Mouse (Mus musculus): ENCODE measurements around the gene Erbb2. TPM values are rescaled to one million over a fixed set of nuclear protein-coding genes. Genes with fewer than 3 reads are reported as not detected.

The Erbb2 gene
- total RNA-seq, 1 experiment: 13.2 TPM

DNA sequence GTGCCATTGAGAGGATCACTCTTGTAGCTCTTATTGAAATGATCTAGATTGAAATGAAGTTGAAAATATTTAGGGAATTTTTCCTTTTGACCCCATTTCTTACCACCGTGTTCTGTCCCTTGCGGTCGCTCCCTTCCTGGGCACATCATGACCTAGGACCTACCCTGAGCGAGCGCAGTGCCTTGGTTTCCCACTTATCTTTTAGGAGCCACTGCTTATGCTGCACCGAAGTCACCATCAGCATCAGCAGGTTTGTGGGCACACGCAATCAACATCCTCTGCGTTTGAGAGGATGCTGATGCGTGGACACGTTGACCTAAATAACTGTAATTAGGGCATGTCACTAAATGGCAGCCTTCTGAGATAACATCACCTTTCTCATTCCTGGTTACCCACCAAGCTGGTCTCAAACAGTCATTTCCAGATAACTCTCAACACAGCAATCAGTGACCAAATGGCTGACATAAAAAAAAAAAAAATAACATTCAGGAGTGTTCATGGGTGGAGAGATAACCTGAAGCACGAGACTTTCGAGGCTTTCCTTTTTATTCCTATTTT lies 67.7 kb downstream of the Erbb2 start:
- Histone ChIP-seq H3K4me1 (ENCODE audit: control insufficient read depth in 2 of 2, insufficient read depth in 2 of 2, low read length in 2 of 2, poor library complexity in 1 of 2) (peaks cover 0 to 3% of the 10 kb centered on the region in 2 experiments; a peak in 1 of 4 replicates), H3K9me3 (ENCODE audit: control insufficient read depth, insufficient read depth, low read depth, low read length) (no peaks in the 10 kb centered on the region), H3K36me3 (ENCODE audit: control insufficient read depth, insufficient read depth, low read length, poor library complexity, severe bottlenecking) (no peaks in the 10 kb centered on the region), H3K4me3 (ENCODE audit: insufficient read depth in 1 of 2, low read depth in 1 of 2, low read length in 2 of 2, poor library complexity in 1 of 2, severe bottlenecking in 1 of 2) (no peak overlapping the region), H3K9ac (ENCODE audit: insufficient read depth, low read depth, low read length, poor library complexity, severe bottlenecking) (no peak overlapping the region), H3K27ac (ENCODE audit: insufficient read depth, low read depth, low read length, poor library complexity, severe bottlenecking) (no peak overlapping the region)
- TF ChIP-seq HCFC1 (IDR thresholded peaks at IDR 0.05; ENCODE audit: borderline replicate concordance, insufficient read depth, low read length): no peak
- TF ChIP-seq MAFK (IDR thresholded peaks at IDR 0.05; ENCODE audit: insufficient read depth, low read depth, low read length): no peak
- TF ChIP-seq ZC3H11A (IDR thresholded peaks at IDR 0.05; ENCODE audit: borderline replicate concordance, low read depth, low read length): no peak
- no peak for TF ChIP-seq ZNF384 (IDR thresholded peaks at IDR 0.05; ENCODE audit: low read depth, low read length)
- TF ChIP-seq CHD2 (IDR thresholded peaks at IDR 0.05; ENCODE audit: low read depth, low read length): no peak
- no peak for DNase-seq (ENCODE audit: low read depth, low spot score)
- in situ Hi-C loops (cut with MboI; ENCODE audit: low sequenced_read_pairs in 2 of 2, unreplicated experiment in 2 of 2): no loop called here

DNA sequence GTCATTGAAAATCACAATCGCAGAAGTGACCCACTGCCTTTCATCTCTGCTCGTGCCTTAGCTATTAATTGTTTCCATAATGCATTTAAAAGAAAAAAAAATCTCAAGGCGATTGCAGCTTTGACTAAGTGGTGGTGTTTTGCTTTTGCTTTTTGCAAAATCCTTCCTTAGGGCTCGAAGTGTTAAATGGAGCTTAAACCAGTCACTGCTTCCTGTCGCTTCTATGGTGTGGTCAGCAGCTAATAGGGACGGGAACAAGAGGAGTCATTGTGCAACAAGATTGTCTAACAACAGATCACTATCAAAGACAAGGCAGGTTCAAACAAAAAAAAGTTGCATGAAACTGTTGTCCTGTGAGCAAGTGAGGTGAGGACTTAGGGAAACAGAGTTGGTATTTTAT lies 69.0 kb downstream of the Erbb2 start:
- H3K4me1 ChIP-seq (ENCODE audit: control insufficient read depth in 2 of 2, insufficient read depth in 2 of 2, low read length in 2 of 2, poor library complexity in 1 of 2): peaks cover 0 to 6% of the 10 kb centered on the region in 2 experiments; a peak in 1 of 4 replicates
- no peak overlapping the region for H3K27ac ChIP-seq (ENCODE audit: insufficient read depth, low read depth, low read length, poor library complexity, severe bottlenecking)
- in situ Hi-C loops (cut with MboI; ENCODE audit: low sequenced_read_pairs in 2 of 2, unreplicated experiment in 2 of 2): no loop called here
- H3K9me3 ChIP-seq (ENCODE audit: control insufficient read depth, insufficient read depth, low read depth, low read length): no peaks in the 10 kb centered on the region
- H3K4me3 ChIP-seq (ENCODE audit: insufficient read depth in 1 of 2, low read depth in 1 of 2, low read length in 2 of 2, poor library complexity in 1 of 2, severe bottlenecking in 1 of 2): no peak overlapping the region
- DNase-seq (ENCODE audit: low read depth, low spot score): no peak
- no peaks in the 10 kb centered on the region for H3K36me3 ChIP-seq (ENCODE audit: control insufficient read depth, insufficient read depth, low read length, poor library complexity, severe bottlenecking)
- TF ChIP-seq ZNF384 (IDR thresholded peaks at IDR 0.05; ENCODE audit: low read depth, low read length) (no peak), CHD2 (IDR thresholded peaks at IDR 0.05; ENCODE audit: low read depth, low read length) (no peak), MAFK (IDR thresholded peaks at IDR 0.05; ENCODE audit: insufficient read depth, low read depth, low read length) (no peak), HCFC1 (IDR thresholded peaks at IDR 0.05; ENCODE audit: borderline replicate concordance, insufficient read depth, low read length) (no peak), ZC3H11A (IDR thresholded peaks at IDR 0.05; ENCODE audit: borderline replicate concordance, low read depth, low read length) (no peak)
- no peak overlapping the region for H3K9ac ChIP-seq (ENCODE audit: insufficient read depth, low read depth, low read length, poor library complexity, severe bottlenecking)

- TF ChIP-seq MAFK (IDR thresholded peaks at IDR 0.05; ENCODE audit: insufficient read depth, low read depth, low read length) (no peak), HCFC1 (IDR thresholded peaks at IDR 0.05; ENCODE audit: borderline replicate concordance, insufficient read depth, low read length) (no peak), ZC3H11A (IDR thresholded peaks at IDR 0.05; ENCODE audit: borderline replicate concordance, low read depth, low read length) (no peak), ZNF384 (IDR thresholded peaks at IDR 0.05; ENCODE audit: low read depth, low read length) (no peak), CHD2 (IDR thresholded peaks at IDR 0.05; ENCODE audit: low read depth, low read length) (no peak)
Observed at GRCm38 (mm10) chr11:98482067-98482466, 69.8 kb downstream of the Erbb2 start.

DNA sequence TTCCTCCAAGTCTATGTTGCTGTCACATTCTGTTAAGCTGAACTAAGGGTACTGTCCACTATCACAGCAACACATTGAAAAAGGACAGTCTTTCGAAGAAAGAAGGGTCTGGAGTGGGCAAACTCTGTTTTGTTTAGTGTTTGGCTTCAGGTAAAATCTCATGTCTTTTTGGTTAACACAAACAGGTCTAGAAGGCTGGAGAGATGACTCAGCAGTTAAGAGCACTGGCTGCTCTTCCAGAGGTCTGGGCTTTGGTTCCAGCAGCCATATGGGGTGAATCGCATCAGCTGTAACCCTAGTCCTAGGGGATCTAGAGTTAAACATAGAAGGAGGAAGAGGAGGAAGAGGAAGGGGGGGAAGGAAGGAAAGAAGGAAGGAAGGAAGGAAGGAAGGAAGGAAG lies 73.5 kb downstream of the Erbb2 start:
- H3K27ac ChIP-seq (ENCODE audit: insufficient read depth, low read depth, low read length, poor library complexity, severe bottlenecking): no peak overlapping the region
- no peak overlapping the region for H3K4me3 ChIP-seq (ENCODE audit: insufficient read depth in 1 of 2, low read depth in 1 of 2, low read length in 2 of 2, poor library complexity in 1 of 2, severe bottlenecking in 1 of 2)
- no peaks in the 10 kb centered on the region for H3K36me3 ChIP-seq (ENCODE audit: control insufficient read depth, insufficient read depth, low read length, poor library complexity, severe bottlenecking)
- H3K9ac ChIP-seq (ENCODE audit: insufficient read depth, low read depth, low read length, poor library complexity, severe bottlenecking): no peak overlapping the region
- TF ChIP-seq MAFK (IDR thresholded peaks at IDR 0.05; ENCODE audit: insufficient read depth, low read depth, low read length): peak; percentile 75; the same call in 1 of the 2 replicates
- no peak for TF ChIP-seq CHD2 (IDR thresholded peaks at IDR 0.05; ENCODE audit: low read depth, low read length)
- no peaks in the 10 kb centered on the region for H3K9me3 ChIP-seq (ENCODE audit: control insufficient read depth, insufficient read depth, low read depth, low read length)
- in situ Hi-C loops (cut with MboI; ENCODE audit: low sequenced_read_pairs in 2 of 2, unreplicated experiment in 2 of 2): no loop called here
- peaks cover 0 to 8% of the 10 kb centered on the region in 2 experiments; a peak in 1 of 4 replicates for H3K4me1 ChIP-seq (ENCODE audit: control insufficient read depth in 2 of 2, insufficient read depth in 2 of 2, low read length in 2 of 2, poor library complexity in 1 of 2)
- DNase-seq (ENCODE audit: low read depth, low spot score): no peak

More at GRCm38 (mm10) chr11:98482067-98482466, 69.8 kb downstream of the Erbb2 start:
- no peaks in the 10 kb centered on the region for H3K9me3 ChIP-seq (ENCODE audit: control insufficient read depth, insufficient read depth, low read depth, low read length)
- H3K27ac ChIP-seq (ENCODE audit: insufficient read depth, low read depth, low read length, poor library complexity, severe bottlenecking): no peak overlapping the region
- no peaks in the 10 kb centered on the region for H3K36me3 ChIP-seq (ENCODE audit: control insufficient read depth, insufficient read depth, low read length, poor library complexity, severe bottlenecking)
- H3K4me1 ChIP-seq (ENCODE audit: control insufficient read depth in 2 of 2, insufficient read depth in 2 of 2, low read length in 2 of 2, poor library complexity in 1 of 2): peaks cover 0 to 6% of the 10 kb centered on the region in 2 experiments; a peak in 1 of 4 replicates
- no peak overlapping the region for H3K4me3 ChIP-seq (ENCODE audit: insufficient read depth in 1 of 2, low read depth in 1 of 2, low read length in 2 of 2, poor library complexity in 1 of 2, severe bottlenecking in 1 of 2)
- DNase-seq (ENCODE audit: low read depth, low spot score): no peak
- H3K9ac ChIP-seq (ENCODE audit: insufficient read depth, low read depth, low read length, poor library complexity, severe bottlenecking): no peak overlapping the region
- in situ Hi-C loops (cut with MboI; ENCODE audit: low sequenced_read_pairs in 2 of 2, unreplicated experiment in 2 of 2): no loop called here

Other genes with a start within 250 kb of the Erbb2 start
- gene Med1, start 219.2 kb upstream of the Erbb2 start, total RNA-seq (2012; rRNA removed): 23.5 and 27.9 TPM in 2 replicates
- 63.3 and 68.8 TPM in 2 replicates for gene Cdk12, start 209.4 kb upstream of the Erbb2 start, total RNA-seq (2012; rRNA removed)
- not detected in 2 replicates for gene Neurod2, start 82.8 kb upstream of the Erbb2 start, total RNA-seq (2012; rRNA removed)
- 0.22 and 0.79 TPM in 2 replicates for gene Ppp1r1b, start 64.1 kb upstream of the Erbb2 start, total RNA-seq (2012; rRNA removed)
- 40.2 and 59.8 TPM in 2 replicates for gene Stard3, start 54.1 kb upstream of the Erbb2 start, total RNA-seq (2012; rRNA removed)
- 0.26 and 0.45 TPM in 2 replicates for gene Tcap, start 28.7 kb upstream of the Erbb2 start, total RNA-seq (2012; rRNA removed)
- 0.36 TPM in 1 of 2 replicates, not detected in the other for gene Pnmt, start 26.0 kb upstream of the Erbb2 start, total RNA-seq (2012; rRNA removed)
- 7.4 and 10.2 TPM in 2 replicates for gene Pgap3, start 12.0 kb upstream of the Erbb2 start, total RNA-seq (2012; rRNA removed)
- 34.6 and 52.5 TPM in 2 replicates for gene Mien1, start 26.5 kb downstream of the Erbb2 start, total RNA-seq (2012; rRNA removed)
- 12.1 and 18.9 TPM in 2 replicates for gene Grb7, start 33.9 kb downstream of the Erbb2 start, total RNA-seq (2012; rRNA removed)
- gene Ikzf3, start 133.6 kb downstream of the Erbb2 start, total RNA-seq (2012; rRNA removed): 0.16 and 0.58 TPM in 2 replicates
- gene Zpbp2, start 138.6 kb downstream of the Erbb2 start, total RNA-seq (2012; rRNA removed): 0.22 and 0.63 TPM in 2 replicates
- 45.4 and 55.3 TPM in 2 replicates for gene Ormdl3, start 174.9 kb downstream of the Erbb2 start, total RNA-seq (2012; rRNA removed)
- gene Lrrc3c, start 185.8 kb downstream of the Erbb2 start, total RNA-seq (2012; rRNA removed): not detected in 2 replicates
- 2.2 and 2.9 TPM in 2 replicates for gene Gm12355, start 213.2 kb downstream of the Erbb2 start, total RNA-seq (2012; rRNA removed)
- not detected in 2 replicates for gene Gsdma3, start 213.9 kb downstream of the Erbb2 start, total RNA-seq (2012; rRNA removed)
- gene Gsdma2, start 234.3 kb downstream of the Erbb2 start, total RNA-seq (2012; rRNA removed): not detected in 2 replicates